Mouse (Mus musculus): ENCODE measurements around the gene Lag3.

DNA sequence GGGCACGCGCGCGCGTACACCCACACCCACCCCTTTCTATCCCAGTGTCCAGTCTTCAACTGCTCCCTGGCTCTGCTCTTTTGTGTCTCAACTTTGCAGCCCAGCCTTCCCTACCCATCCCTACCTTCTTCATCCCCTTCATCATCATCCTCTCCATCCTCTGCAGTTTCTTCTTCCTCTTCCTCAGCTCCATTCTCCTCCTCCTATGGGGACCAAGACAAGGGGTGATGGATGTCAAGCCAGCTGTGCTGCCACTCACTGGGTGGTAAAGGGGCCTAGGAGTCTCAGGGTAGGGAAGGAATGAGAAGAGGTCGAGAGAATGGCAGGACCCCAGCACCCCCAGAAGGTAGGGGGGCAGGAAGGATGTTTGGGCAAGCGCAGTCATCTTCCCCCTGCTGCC lies 3.0 kb upstream of the Lag3 start:
- TF ChIP-seq CTCF (IDR thresholded peaks at IDR 0.05; ENCODE audit: low read depth, low read length) (no peak), POLR2A (IDR thresholded peaks at IDR 0.05; ENCODE audit: borderline replicate concordance, low read depth, low read length) (no peak)
